Mouse (Mus musculus) liver, adult 2 months (tissue): ENCODE measurements around the gene Oser1. TPM values are rescaled to one million over a fixed set of nuclear protein-coding genes. Genes with fewer than 3 reads are reported as not detected.

Experiments
- DNase-seq: peaks from one replicate; pipeline ENCODE4 v3.0.0-alpha.2; 2011; ENCODE audit warnings: low read depth, low spot score; ENCODE audit errors: extremely low read depth
- H3K27ac ChIP-seq: fragments of 200-500 bp; replicated peaks from 2 replicates; pipeline ENCODE4 v1.5.1; 2012; ENCODE audit warnings: low read depth, mild to moderate bottlenecking, control low read depth, inconsistent platforms, low read length; ENCODE audit not compliant: insufficient read depth
- H3K27me3 ChIP-seq: fragments of 200-500 bp; 2 replicates; pipeline ENCODE4 v1.6.1; 2012; ENCODE audit warnings: mild to moderate bottlenecking, moderate library complexity, low read length, inconsistent platforms; ENCODE audit not compliant: control insufficient read depth, insufficient read depth
- H3K36me3 ChIP-seq: fragments of 200-500 bp; 2 replicates; pipeline ENCODE4 v1.6.1; 2012; ENCODE audit warnings: low read length, inconsistent platforms; ENCODE audit not compliant: control insufficient read depth, insufficient read depth
- H3K4me1 ChIP-seq: fragments of 200-500 bp; 2 replicates; pipeline ENCODE4 v1.6.1; 2011; ENCODE audit warnings: low read length; ENCODE audit not compliant: control insufficient read depth, insufficient read depth
- H3K4me3 ChIP-seq: fragments of 200-500 bp; 2 replicates; pipeline ENCODE4 v1.5.1; 2011; ENCODE audit warnings: low read depth, mild to moderate bottlenecking, control low read depth, low read length, moderate library complexity; ENCODE audit not compliant: insufficient read depth
- H3K79me2 ChIP-seq: fragments of 200-500 bp; 2 replicates; pipeline ENCODE4 v1.6.1; 2012; ENCODE audit warnings: inconsistent platforms, mild to moderate bottlenecking, low read length, moderate library complexity; ENCODE audit not compliant: control insufficient read depth, insufficient read depth
- H3K9ac ChIP-seq: fragments of 200-500 bp; 2 replicates; pipeline ENCODE4 v1.6.1; 2012; ENCODE audit warnings: low read depth, mild to moderate bottlenecking, control low read depth, inconsistent platforms, low read length
- CTCF ChIP-seq: fragments of 200-500 bp; IDR thresholded peaks from 2 replicates; pipeline ENCODE4 v1.5.1; 2011; ENCODE audit warnings: low read depth, low read length, control low read depth
- POLR2A ChIP-seq: fragments of 200-500 bp; IDR thresholded peaks from 2 replicates; pipeline ENCODE4 v1.6.1; 2011; ENCODE audit warnings: low read length, control low read depth; ENCODE audit not compliant: insufficient read depth; ENCODE audit errors: extremely low read depth
- WGBS: fragments of 180-500 bp; shearing (Covaris S2); methylation state at CpG from one replicate; pipeline ENCODE4 v1.1.7; 2018; 5-methylcytosine and 5-hydroxymethylcytosine counted together
- polyA plus RNA-seq: library from polyadenylated mRNA; depleted of rRNA; stranded (reverse); fragments of >200 nt; gene quantifications from 2 replicates; pipeline ENCODE4 v1.2.3, GENCODE M21; 2012
- total RNA-seq: library from RNA; depleted of rRNA; stranded (reverse); fragments of >200 nt; gene quantifications from 2 replicates; pipeline ENCODE4 v1.2.3, GENCODE M21; 2014

Oser1 gene
- total and polyA plus RNA-seq, 2 experiments = 8.0 to 21.9 TPM

- no peak for DNase-seq
- Histone ChIP-seq H3K9ac (no peak overlapping the region), H3K36me3 (no peaks in the 10 kb centered on the region), H3K27me3 (no peaks in the 10 kb centered on the region), H3K27ac (no peak overlapping the region), H3K4me3 (no peak overlapping the region), H3K4me1 (no peaks in the 10 kb centered on the region), H3K79me2 (no peaks in the 10 kb centered on the region)
- 79% methylated on average over 15 of the region's 15 CpGs for WGBS
- TF ChIP-seq CTCF = no peak
- no peak for TF ChIP-seq POLR2A
Observed at GRCm38 (mm10) chr2:163386423-163387190, 37.9 kb downstream of the Oser1 start.

- Histone ChIP-seq H3K79me2 (no peaks in the 10 kb centered on the region), H3K36me3 (no peaks in the 10 kb centered on the region), H3K4me3 (no peak overlapping the region), H3K27ac (no peak overlapping the region), H3K4me1 (no peaks in the 10 kb centered on the region), H3K9ac (no peak overlapping the region), H3K27me3 (no peaks in the 10 kb centered on the region)
- DNase-seq = no peak
- 85% methylated on average over 6 of the region's 6 CpGs for WGBS
- TF ChIP-seq CTCF = no peak
- no peak for TF ChIP-seq POLR2A
Observed at GRCm38 (mm10) chr2:163385126-163385525, 39.4 kb downstream of the Oser1 start.

- DNase-seq = no peak
- Histone ChIP-seq H3K27me3 (no peaks in the 10 kb centered on the region), H3K36me3 (no peaks in the 10 kb centered on the region), H3K9ac (no peak overlapping the region), H3K4me1 (no peaks in the 10 kb centered on the region), H3K27ac (no peak overlapping the region), H3K79me2 (no peaks in the 10 kb centered on the region), H3K4me3 (no peak overlapping the region)
- 88% methylated on average over 8 of the region's 8 CpGs for WGBS
- TF ChIP-seq POLR2A (no peak), CTCF (no peak)
Observed at GRCm38 (mm10) chr2:163381246-163381645, 43.3 kb downstream of the Oser1 start.

GRCm38 (mm10) chr2:163379366-163379765 is 45.1 kb downstream of the Oser1 start:
- no peak overlapping the region for H3K9ac ChIP-seq
- no peak overlapping the region for H3K27ac ChIP-seq
- no peak for TF ChIP-seq CTCF
- no peak for TF ChIP-seq POLR2A
- DNase-seq = no peak
- no peaks in the 10 kb centered on the region for H3K79me2 ChIP-seq
- H3K4me1 ChIP-seq = no peaks in the 10 kb centered on the region
- WGBS = 85% methylated on average over 5 of the region's 5 CpGs
- peaks cover 9% of the 10 kb centered on the region for H3K27me3 ChIP-seq
- H3K4me3 ChIP-seq = no peak overlapping the region
- no peaks in the 10 kb centered on the region for H3K36me3 ChIP-seq

GRCm38 (mm10) chr2:163376082-163376481 is 48.4 kb downstream of the Oser1 start:
- Histone ChIP-seq H3K27ac (no peak overlapping the region), H3K4me3 (no peak overlapping the region), H3K79me2 (no peaks in the 10 kb centered on the region), H3K9ac (no peak overlapping the region), H3K36me3 (no peaks in the 10 kb centered on the region), H3K4me1 (no peaks in the 10 kb centered on the region), H3K27me3 (peaks cover 9% of the 10 kb centered on the region)
- DNase-seq = no peak
- 36% methylated on average over 33 of the region's 33 CpGs for WGBS
- TF ChIP-seq CTCF (no peak), POLR2A (no peak)

GRCm38 (mm10) chr2:163375468-163375867 is 49.0 kb downstream of the Oser1 start:
- TF ChIP-seq POLR2A (no peak), CTCF (no peak)
- DNase-seq = no peak
- Histone ChIP-seq H3K36me3 (no peaks in the 10 kb centered on the region), H3K79me2 (no peaks in the 10 kb centered on the region), H3K4me3 (no peak overlapping the region), H3K4me1 (no peaks in the 10 kb centered on the region), H3K9ac (no peak overlapping the region), H3K27me3 (peaks cover 9% of the 10 kb centered on the region), H3K27ac (no peak overlapping the region)
- 31% methylated on average over 35 of the region's 35 CpGs for WGBS
